Mouse (Mus musculus) intestine, embryonic 15.5 days (tissue): ENCODE results near the gene Kbtbd7. TPM values are rescaled to one million over a fixed set of nuclear protein-coding genes. Genes with fewer than 3 reads are reported as not detected.
"Not testable (repeated sequence)": the region's sequence is repeated elsewhere in the genome, so short reads cannot be mapped to it uniquely, and the experiment has no call there.

Source experiments
- ATAC-seq: fragments of 200-750 bp; cut with Nextera tagmentation; 2 replicates; pipeline ENCODE4 v1.8.0; 2017; ENCODE audit warnings: moderate TSS enrichment, moderate library complexity
- H3K27ac ChIP-seq: fragments of 300-500 bp; sonication (generic); 2 replicates; pipeline ENCODE4 v1.5.1; 2015; ENCODE audit warnings: mild to moderate bottlenecking, inconsistent platforms
- H3K27me3 ChIP-seq: fragments of 300-500 bp; sonication (generic); replicated peaks from 2 replicates; pipeline ENCODE4 v1.6.1; 2015; ENCODE audit warnings: inconsistent platforms
- H3K36me3 ChIP-seq: fragments of 300-500 bp; sonication (generic); 2 replicates; pipeline ENCODE4 v1.6.1; 2015; ENCODE audit warnings: inconsistent platforms
- H3K4me1 ChIP-seq: fragments of 300-500 bp; sonication (generic); replicated peaks from 2 replicates; pipeline ENCODE4 v1.6.1; 2015; ENCODE audit warnings: inconsistent platforms
- H3K4me2 ChIP-seq: fragments of 300-500 bp; sonication (generic); replicated peaks from 2 replicates; pipeline ENCODE4 v1.6.1; 2015; ENCODE audit warnings: mild to moderate bottlenecking, inconsistent platforms
- H3K4me3 ChIP-seq: fragments of 300-500 bp; sonication (generic); replicated peaks from 2 replicates; pipeline ENCODE4 v1.5.1; 2015; ENCODE audit warnings: inconsistent platforms
- H3K9ac ChIP-seq: fragments of 300-500 bp; sonication (generic); 2 replicates; pipeline ENCODE4 v1.6.1; 2015; ENCODE audit warnings: inconsistent platforms
- H3K9me3 ChIP-seq: fragments of 300-500 bp; sonication (generic); 2 replicates; pipeline ENCODE4 v1.6.1; 2016; ENCODE audit warnings: inconsistent platforms
- WGBS: fragments of 180-500 bp; shearing (Covaris S2); methylation state at CpG from one replicate; pipeline ENCODE4 v1.1.7; 2015; 5-methylcytosine and 5-hydroxymethylcytosine counted together
- polyA plus RNA-seq: library from polyadenylated mRNA; unstranded; fragments of >200 nt; fragmentation: Nextera tagmentation; extraction: Ambion mirVana; gene quantifications from 2 replicates; pipeline ENCODE4 v1.2.1, GENCODE M21; 2015

Kbtbd7 gene
- polyA plus RNA-seq, 1 experiment from 2014 or later = 8.7 TPM

- 73% methylated on average over 2 of the region's 2 CpGs for WGBS
- Histone ChIP-seq H3K4me2 (no peak overlapping the region), H3K4me3 (no peak overlapping the region), H3K27ac (no peak overlapping the region), H3K9me3 (no peaks in the 10 kb centered on the region), H3K27me3 (no peaks in the 10 kb centered on the region), H3K4me1 (no peaks in the 10 kb centered on the region), H3K9ac (no peak overlapping the region), H3K36me3 (peaks cover 5% of the 10 kb centered on the region; the same call in 1 of the 2 replicates)
- ATAC-seq = peak; percentile 20; the same call in 1 of the 2 replicates
Observed at GRCm38 (mm10) chr14:79410662-79411061, 15.6 kb upstream of the Kbtbd7 start.

GRCm38 (mm10) chr14:79413121-79413520 is 13.2 kb upstream of the Kbtbd7 start:
- 79% methylated on average over 6 of the region's 6 CpGs for WGBS
- Histone ChIP-seq H3K27me3 (no peaks in the 10 kb centered on the region), H3K9ac (no peak overlapping the region), H3K27ac (no peak overlapping the region), H3K4me3 (no peak overlapping the region), H3K9me3 (no peaks in the 10 kb centered on the region), H3K36me3 (peaks cover 5% of the 10 kb centered on the region; the same call in 1 of the 2 replicates), H3K4me2 (no peak overlapping the region), H3K4me1 (no peaks in the 10 kb centered on the region)
- no peak for ATAC-seq

GRCm38 (mm10) chr14:79420083-79420685 is 6.1 kb upstream of the Kbtbd7 start:
- H3K36me3 ChIP-seq = no peaks in the 10 kb centered on the region
- H3K9me3 ChIP-seq = no peaks in the 10 kb centered on the region
- 70% methylated on average over 20 of the region's 20 CpGs for WGBS
- no peaks in the 10 kb centered on the region for H3K4me1 ChIP-seq
- no peak for ATAC-seq
- no peak overlapping the region for H3K4me2 ChIP-seq
- H3K27ac ChIP-seq = no peak overlapping the region
- H3K9ac ChIP-seq = no peak overlapping the region
- no peak overlapping the region for H3K4me3 ChIP-seq
- no peaks in the 10 kb centered on the region for H3K27me3 ChIP-seq

GRCm38 (mm10) chr14:79426730-79427365 is 537 bp downstream of the Kbtbd7 start:
- peak overlapping the region; percentile 73 for H3K27ac ChIP-seq
- H3K9ac ChIP-seq = peak overlapping the region; percentile 49
- H3K9me3 ChIP-seq, H3K36me3 ChIP-seq, H3K4me1 ChIP-seq, H3K27me3 ChIP-seq: not testable (repeated sequence)
- WGBS = 35% methylated on average over 17 of the region's 59 CpGs
- peak; percentile 71 for ATAC-seq
- H3K4me3 ChIP-seq = peak overlapping the region; percentile 51
- H3K4me2 ChIP-seq = peak overlapping the region; percentile 54

- no peak for ATAC-seq
- Histone ChIP-seq H3K4me2 (no peak overlapping the region), H3K9ac (no peak overlapping the region), H3K27me3 (no peaks in the 10 kb centered on the region), H3K4me3 (no peak overlapping the region), H3K4me1 (no peaks in the 10 kb centered on the region), H3K9me3 (no peaks in the 10 kb centered on the region), H3K27ac (no peak overlapping the region), H3K36me3 (no peaks in the 10 kb centered on the region)
- WGBS = 83% methylated on average over 1 of the region's 1 CpGs
Observed at GRCm38 (mm10) chr14:79434068-79434467, 7.8 kb downstream of the Kbtbd7 start.

- 89% methylated on average over 2 of the region's 2 CpGs for WGBS
- no peak overlapping the region for H3K4me3 ChIP-seq
- H3K36me3 ChIP-seq = no peaks in the 10 kb centered on the region
- no peak for ATAC-seq
- H3K27ac ChIP-seq = no peak overlapping the region
- no peaks in the 10 kb centered on the region for H3K27me3 ChIP-seq
- H3K9me3 ChIP-seq = no peaks in the 10 kb centered on the region
- H3K4me2 ChIP-seq = no peak overlapping the region
- H3K4me1 ChIP-seq = no peaks in the 10 kb centered on the region
- H3K9ac ChIP-seq = no peak overlapping the region
Observed at GRCm38 (mm10) chr14:79440655-79441054, 14.3 kb downstream of the Kbtbd7 start.

- no peak overlapping the region for H3K27ac ChIP-seq
- H3K4me3 ChIP-seq = no peak overlapping the region
- no peaks in the 10 kb centered on the region for H3K4me1 ChIP-seq
- H3K4me2 ChIP-seq = no peak overlapping the region
- no peak for ATAC-seq
- H3K9ac ChIP-seq = no peak overlapping the region
- no peaks in the 10 kb centered on the region for H3K36me3 ChIP-seq
- H3K27me3 ChIP-seq = no peaks in the 10 kb centered on the region
- 72% methylated on average over 5 of the region's 5 CpGs for WGBS
- H3K9me3 ChIP-seq = no peaks in the 10 kb centered on the region
Observed at GRCm38 (mm10) chr14:79441441-79441840, 15.1 kb downstream of the Kbtbd7 start.

GRCm38 (mm10) chr14:79444601-79445000 is 18.3 kb downstream of the Kbtbd7 start:
- Histone ChIP-seq H3K9me3 (no peaks in the 10 kb centered on the region), H3K4me2 (no peak overlapping the region), H3K36me3 (no peaks in the 10 kb centered on the region), H3K9ac (no peak overlapping the region), H3K4me3 (no peak overlapping the region), H3K27ac (no peak overlapping the region), H3K4me1 (no peaks in the 10 kb centered on the region), H3K27me3 (no peaks in the 10 kb centered on the region)
- WGBS = 83% methylated on average over 9 of the region's 9 CpGs
- ATAC-seq = no peak

GRCm38 (mm10) chr14:79445055-79445620 is 18.8 kb downstream of the Kbtbd7 start:
- Histone ChIP-seq H3K36me3 (no peaks in the 10 kb centered on the region), H3K27me3 (no peaks in the 10 kb centered on the region), H3K27ac (no peak overlapping the region), H3K9ac (no peak overlapping the region), H3K9me3 (no peaks in the 10 kb centered on the region), H3K4me2 (no peak overlapping the region), H3K4me3 (no peak overlapping the region), H3K4me1 (no peaks in the 10 kb centered on the region)
- no peak for ATAC-seq
- 75% methylated on average over 16 of the region's 16 CpGs for WGBS

- not testable (repeated sequence) for H3K4me1 ChIP-seq, H3K36me3 ChIP-seq, H3K27ac ChIP-seq, H3K9me3 ChIP-seq, H3K27me3 ChIP-seq
- Histone ChIP-seq H3K9ac (peak within 1 kb of the TSS; percentile 21), H3K4me2 (peak within 1 kb of the TSS; percentile 64), H3K4me3 (peak within 1 kb of the TSS; percentile 46)
- WGBS = 18% methylated on average over 49 of the region's 89 CpGs
- peak; percentile 90 for ATAC-seq
Observed at GRCm38 (mm10) chr14:79451681-79452590, 25.6 kb downstream of the Kbtbd7 start, which contains the start of gene Kbtbd6. Kbtbd6 (plus strand) TSS chr14:79451835.

- peak; percentile 9; the same call in 1 of the 2 replicates for ATAC-seq
- H3K36me3 ChIP-seq, H3K4me3 ChIP-seq, H3K27me3 ChIP-seq, H3K4me1 ChIP-seq, H3K4me2 ChIP-seq, H3K27ac ChIP-seq, H3K9me3 ChIP-seq, H3K9ac ChIP-seq: not testable (repeated sequence)
- 95% methylated on average over 7 of the region's 10 CpGs for WGBS
Observed at GRCm38 (mm10) chr14:79452591-79452934, 26.3 kb downstream of the Kbtbd7 start.

GRCm38 (mm10) chr14:79460401-79460800 is 34.1 kb downstream of the Kbtbd7 start:
- Histone ChIP-seq H3K36me3 (peaks cover 11% of the 10 kb centered on the region), H3K27ac (no peak overlapping the region), H3K27me3 (no peaks in the 10 kb centered on the region), H3K4me1 (no peaks in the 10 kb centered on the region), H3K4me2 (no peak overlapping the region), H3K9ac (no peak overlapping the region), H3K4me3 (no peak overlapping the region), H3K9me3 (no peaks in the 10 kb centered on the region)
- 81% methylated on average over 1 of the region's 1 CpGs for WGBS
- no peak for ATAC-seq
